Mouse (Mus musculus): ENCODE measurements around the gene Clec3b. TPM values are rescaled to one million over a fixed set of nuclear protein-coding genes. Genes with fewer than 3 reads are reported as not detected.

Clec3b gene
- polyA plus RNA-seq, 1 experiment from 2014 or later, result 0.21 TPM

GRCm38 (mm10) chr9:123157699-123158098 is 7.0 kb downstream of the Clec3b start:
- no peaks in the 10 kb centered on the region for H3K27me3 ChIP-seq

GRCm38 (mm10) chr9:123158125-123158836 is 7.5 kb downstream of the Clec3b start:
- Histone ChIP-seq H3K9ac (no peak overlapping the region), H3K27ac (no peak overlapping the region), H3K4me2 (no peak overlapping the region), H3K36me3 (no peaks in the 10 kb centered on the region), H3K9me3 (no peaks in the 10 kb centered on the region), H3K27me3 (no peaks in the 10 kb centered on the region), H3K4me3 (no peak overlapping the region), H3K4me1 (peaks cover 6% of the 10 kb centered on the region; the same call in 1 of the 2 replicates)
- WGBS, result 59% methylated on average over 8 of the region's 8 CpGs
- ATAC-seq (ENCODE audit: insufficient number of reproducible peaks, insufficient read depth, low FRiP score, low TSS enrichment, low read depth), result no peak

More at GRCm38 (mm10) chr9:123157699-123158098, 7.0 kb downstream of the Clec3b start:
- Histone ChIP-seq H3K9ac (no peak overlapping the region), H3K4me2 (no peak overlapping the region), H3K36me3 (no peaks in the 10 kb centered on the region), H3K4me1 (peaks cover 6% of the 10 kb centered on the region; the same call in 1 of the 2 replicates), H3K9me3 (no peaks in the 10 kb centered on the region), H3K4me3 (no peak overlapping the region), H3K27ac (no peak overlapping the region)
- ATAC-seq (ENCODE audit: insufficient number of reproducible peaks, insufficient read depth, low FRiP score, low TSS enrichment, low read depth), result no peak

GRCm38 (mm10) chr9:123159330-123159729 is 8.6 kb downstream of the Clec3b start:
- no peaks in the 10 kb centered on the region for H3K9me3 ChIP-seq
- no peaks in the 10 kb centered on the region for H3K27me3 ChIP-seq
- no peak overlapping the region for H3K4me3 ChIP-seq
- no peak for ATAC-seq (ENCODE audit: insufficient number of reproducible peaks, insufficient read depth, low FRiP score, low TSS enrichment, low read depth)
- no peaks in the 10 kb centered on the region for H3K36me3 ChIP-seq
- H3K4me2 ChIP-seq, result no peak overlapping the region
- H3K27ac ChIP-seq, result no peak overlapping the region
- H3K4me1 ChIP-seq, result peaks cover 6% of the 10 kb centered on the region; the same call in 1 of the 2 replicates
- no peak overlapping the region for H3K9ac ChIP-seq
- 68% methylated on average over 7 of the region's 7 CpGs for WGBS

GRCm38 (mm10) chr9:123161792-123162191 is 11.0 kb downstream of the Clec3b start:
- no peak overlapping the region for H3K4me2 ChIP-seq
- WGBS, result 46% methylated on average over 2 of the region's 2 CpGs
- no peaks in the 10 kb centered on the region for H3K36me3 ChIP-seq
- H3K27ac ChIP-seq, result no peak overlapping the region
- no peaks in the 10 kb centered on the region for H3K27me3 ChIP-seq
- no peak overlapping the region for H3K9ac ChIP-seq
- ATAC-seq (ENCODE audit: insufficient number of reproducible peaks, insufficient read depth, low FRiP score, low TSS enrichment, low read depth), result no peak
- H3K4me1 ChIP-seq, result peaks cover 6% of the 10 kb centered on the region; the same call in 1 of the 2 replicates
- H3K9me3 ChIP-seq, result no peaks in the 10 kb centered on the region
- H3K4me3 ChIP-seq, result no peak overlapping the region

- H3K4me2 ChIP-seq, result no peak overlapping the region
- WGBS, result 80% methylated on average over 4 of the region's 4 CpGs
- no peaks in the 10 kb centered on the region for H3K36me3 ChIP-seq
- H3K4me3 ChIP-seq, result no peak overlapping the region
- ATAC-seq (ENCODE audit: insufficient number of reproducible peaks, insufficient read depth, low FRiP score, low TSS enrichment, low read depth), result peak; percentile 50; the same call in 1 of the 2 replicates
- peaks cover 6% of the 10 kb centered on the region; the same call in 1 of the 2 replicates for H3K4me1 ChIP-seq
- H3K27me3 ChIP-seq, result no peaks in the 10 kb centered on the region
- H3K9ac ChIP-seq, result no peak overlapping the region
- H3K9me3 ChIP-seq, result no peaks in the 10 kb centered on the region
- H3K27ac ChIP-seq, result no peak overlapping the region
Measured at GRCm38 (mm10) chr9:123162985-123163694, 12.4 kb downstream of the Clec3b start.

GRCm38 (mm10) chr9:123165781-123166443 is 15.2 kb downstream of the Clec3b start:
- no peak overlapping the region for H3K9ac ChIP-seq
- no peak overlapping the region for H3K4me2 ChIP-seq
- no peaks in the 10 kb centered on the region for H3K36me3 ChIP-seq
- peaks cover 4% of the 10 kb centered on the region; the same call in 1 of the 2 replicates for H3K4me1 ChIP-seq
- H3K4me3 ChIP-seq, result no peak overlapping the region
- no peaks in the 10 kb centered on the region for H3K27me3 ChIP-seq
- no peak overlapping the region for H3K27ac ChIP-seq
- H3K9me3 ChIP-seq, result no peaks in the 10 kb centered on the region
- WGBS, result 75% methylated on average over 3 of the region's 3 CpGs
- no peak for ATAC-seq (ENCODE audit: insufficient number of reproducible peaks, insufficient read depth, low FRiP score, low TSS enrichment, low read depth)

GRCm38 (mm10) chr9:123173760-123174159 is 23.0 kb downstream of the Clec3b start:
- no peak overlapping the region for H3K4me3 ChIP-seq
- no peaks in the 10 kb centered on the region for H3K4me1 ChIP-seq
- WGBS, result 83% methylated on average over 6 of the region's 6 CpGs
- H3K36me3 ChIP-seq, result no peaks in the 10 kb centered on the region
- H3K27ac ChIP-seq, result no peak overlapping the region
- no peak for ATAC-seq (ENCODE audit: insufficient number of reproducible peaks, insufficient read depth, low FRiP score, low TSS enrichment, low read depth)
- H3K9ac ChIP-seq, result no peak overlapping the region
- H3K27me3 ChIP-seq, result no peaks in the 10 kb centered on the region
- no peaks in the 10 kb centered on the region for H3K9me3 ChIP-seq
- no peak overlapping the region for H3K4me2 ChIP-seq

GRCm38 (mm10) chr9:123174356-123174755 is 23.6 kb downstream of the Clec3b start:
- no peaks in the 10 kb centered on the region for H3K27me3 ChIP-seq
- 67% methylated on average over 4 of the region's 4 CpGs for WGBS
- no peaks in the 10 kb centered on the region for H3K9me3 ChIP-seq
- ATAC-seq (ENCODE audit: insufficient number of reproducible peaks, insufficient read depth, low FRiP score, low TSS enrichment, low read depth), result no peak
- H3K4me3 ChIP-seq, result no peak overlapping the region
- H3K4me2 ChIP-seq, result no peak overlapping the region
- no peak overlapping the region for H3K9ac ChIP-seq
- H3K27ac ChIP-seq, result no peak overlapping the region
- H3K36me3 ChIP-seq, result no peaks in the 10 kb centered on the region
- H3K4me1 ChIP-seq, result no peaks in the 10 kb centered on the region

GRCm38 (mm10) chr9:123177380-123178048 is 26.8 kb downstream of the Clec3b start:
- H3K9me3 ChIP-seq, result no peaks in the 10 kb centered on the region
- ATAC-seq (ENCODE audit: insufficient number of reproducible peaks, insufficient read depth, low FRiP score, low TSS enrichment, low read depth), result no peak
- no peaks in the 10 kb centered on the region for H3K4me1 ChIP-seq
- no peak overlapping the region for H3K9ac ChIP-seq
- WGBS, result 90% methylated on average over 9 of the region's 9 CpGs
- no peak overlapping the region for H3K27ac ChIP-seq
- H3K4me3 ChIP-seq, result no peak overlapping the region
- H3K27me3 ChIP-seq, result no peaks in the 10 kb centered on the region
- no peak overlapping the region for H3K4me2 ChIP-seq
- H3K36me3 ChIP-seq, result no peaks in the 10 kb centered on the region

GRCm38 (mm10) chr9:123180003-123180402 is 29.3 kb downstream of the Clec3b start:
- Histone ChIP-seq H3K9ac (no peak overlapping the region), H3K4me1 (no peaks in the 10 kb centered on the region), H3K4me3 (no peak overlapping the region), H3K4me2 (no peak overlapping the region), H3K27ac (no peak overlapping the region), H3K27me3 (no peaks in the 10 kb centered on the region), H3K9me3 (no peaks in the 10 kb centered on the region), H3K36me3 (no peaks in the 10 kb centered on the region)
- no peak for ATAC-seq (ENCODE audit: insufficient number of reproducible peaks, insufficient read depth, low FRiP score, low TSS enrichment, low read depth)
- 88% methylated on average over 6 of the region's 6 CpGs for WGBS

- Histone ChIP-seq H3K36me3 (no peaks in the 10 kb centered on the region), H3K4me1 (no peaks in the 10 kb centered on the region), H3K4me2 (no peak overlapping the region), H3K9ac (no peak overlapping the region), H3K27me3 (no peaks in the 10 kb centered on the region), H3K4me3 (no peak overlapping the region), H3K9me3 (no peaks in the 10 kb centered on the region), H3K27ac (no peak overlapping the region)
- ATAC-seq (ENCODE audit: insufficient number of reproducible peaks, insufficient read depth, low FRiP score, low TSS enrichment, low read depth), result no peak
- WGBS, result 73% methylated on average over 8 of the region's 8 CpGs
Measured at GRCm38 (mm10) chr9:123183226-123183625, 32.5 kb downstream of the Clec3b start.

Measured in embryonic facial prominence, embryonic 13.5 days (tissue).